Mouse (Mus musculus): Measurements from ENCODE around the gene Slco3a1. TPM values are rescaled to one million over a fixed set of nuclear protein-coding genes. Genes with fewer than 3 reads are reported as not detected.
A peak's percentile ranks its signal among the peaks of the same experiment; 100 is the strongest.

Slco3a1 gene
- total RNA-seq, 2 experiments from 2014 or later, result 23.5 to 24.4 TPM

DNA sequence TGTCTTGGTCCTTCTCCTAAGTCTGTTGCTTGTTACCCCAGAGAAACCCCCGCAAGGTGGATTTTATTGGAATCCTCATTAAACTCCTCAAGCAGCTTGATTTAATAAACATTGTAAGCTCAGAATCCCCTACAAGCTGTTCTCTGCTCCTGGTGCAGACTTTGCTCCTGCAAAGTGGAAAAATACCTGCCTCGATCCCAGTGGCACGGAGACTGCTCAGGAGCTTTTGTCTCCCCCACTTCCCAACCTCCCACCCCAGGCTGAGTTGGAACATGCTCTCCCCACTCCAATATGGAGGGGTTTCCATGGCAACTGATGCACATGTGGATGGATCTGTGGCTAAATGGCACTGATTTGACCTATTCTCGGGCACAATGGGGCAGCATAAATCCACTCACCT lies 268.0 kb downstream of the Slco3a1 start:
- no peak for DNase-seq

GRCm38 (mm10) chr7:74280371-74280770 lies 274.2 kb downstream of the Slco3a1 start:
- no peak for DNase-seq

DNA sequence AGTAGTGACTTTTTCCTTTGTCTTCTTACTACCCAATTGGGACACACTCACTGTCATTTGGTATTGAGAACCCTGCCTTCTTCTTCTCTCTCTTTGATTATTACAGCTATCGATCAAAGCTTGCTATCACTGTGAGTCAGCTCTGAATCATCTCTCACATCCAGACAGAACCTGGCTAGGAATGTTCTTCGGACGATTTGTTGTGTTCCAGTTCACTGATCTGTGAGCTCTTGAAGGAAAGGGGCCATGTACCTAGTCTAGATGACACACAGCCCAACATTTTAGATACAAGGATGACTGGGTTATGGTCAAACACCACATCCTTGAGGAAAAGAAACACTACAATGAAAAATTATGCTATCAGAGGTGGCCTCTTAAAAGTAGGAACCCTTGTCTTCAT lies 275.2 kb downstream of the Slco3a1 start:
- no peak for DNase-seq

GRCm38 (mm10) chr7:74270089-74270394 lies 284.5 kb downstream of the Slco3a1 start:
- DNase-seq, result no peak

DNA sequence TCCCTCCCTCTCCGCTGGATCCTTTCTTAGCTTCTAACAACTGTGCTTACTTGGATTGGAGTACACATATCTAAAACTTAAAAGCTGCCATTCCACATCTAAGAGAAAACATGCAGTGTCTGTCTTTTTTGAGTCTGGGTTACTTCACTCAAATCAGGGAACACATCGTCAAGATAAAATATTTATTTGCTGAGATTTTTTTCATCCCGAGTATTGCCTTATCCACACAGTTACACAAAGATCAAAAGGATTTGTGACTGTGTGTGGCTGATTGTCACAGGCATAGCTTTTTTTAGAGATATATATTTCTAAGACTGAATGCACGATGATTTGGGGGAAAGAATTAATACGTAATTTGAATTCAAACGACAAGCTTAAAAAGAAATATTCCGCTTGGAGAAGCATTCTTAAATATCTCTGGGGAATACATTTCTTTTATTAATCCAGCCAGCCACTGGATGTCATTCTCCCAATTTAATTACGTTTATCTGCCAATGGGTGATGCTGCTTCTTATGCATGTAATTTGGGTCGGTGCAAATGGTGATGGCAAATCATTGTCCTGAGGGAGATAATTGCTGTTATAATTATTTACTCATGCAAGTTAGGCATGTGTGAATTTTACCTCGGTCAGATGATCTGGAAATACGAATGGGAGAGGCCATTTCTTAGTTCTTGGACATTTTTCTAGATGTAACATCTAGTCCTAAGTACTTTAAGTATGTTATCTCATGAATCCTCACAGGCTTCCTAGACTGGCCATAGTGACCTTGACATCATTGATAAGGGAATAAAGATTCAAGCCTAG lies 285.1 kb downstream of the Slco3a1 start:
- no peak for DNase-seq

DNA sequence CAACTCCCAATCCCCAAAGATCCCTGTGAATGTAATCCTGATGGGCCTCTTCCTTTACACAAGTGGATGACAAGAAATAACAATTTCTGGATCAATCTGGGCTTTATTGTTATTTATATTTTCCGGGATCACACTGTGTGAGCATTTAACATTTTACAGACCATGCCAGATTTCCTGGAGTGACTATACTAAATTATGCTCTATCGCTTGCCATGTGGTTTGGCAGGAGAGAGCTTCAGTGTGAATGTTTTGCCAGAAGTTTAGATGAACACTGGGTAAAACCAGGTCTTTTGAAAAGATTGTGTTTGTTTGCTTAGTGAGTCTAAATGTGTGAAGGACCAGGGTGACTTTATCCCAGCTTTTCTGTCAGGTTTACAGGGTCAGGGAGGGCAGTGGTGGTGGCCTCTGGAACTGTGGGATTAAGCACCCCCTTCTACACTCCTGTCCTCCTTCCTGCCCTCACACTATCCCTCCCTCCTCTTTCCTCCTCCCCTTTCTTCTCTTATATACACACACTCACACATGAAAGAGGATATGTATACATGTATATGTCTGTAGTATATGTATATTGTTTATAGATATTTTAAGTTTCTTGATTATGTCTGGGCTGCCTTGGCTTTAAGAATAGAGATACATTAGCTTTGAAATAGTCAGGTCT lies 287.9 kb downstream of the Slco3a1 start:
- DNase-seq, result no peak

GRCm38 (mm10) chr7:74256291-74256690 lies 298.3 kb downstream of the Slco3a1 start:
- DNase-seq, result no peak

DNA sequence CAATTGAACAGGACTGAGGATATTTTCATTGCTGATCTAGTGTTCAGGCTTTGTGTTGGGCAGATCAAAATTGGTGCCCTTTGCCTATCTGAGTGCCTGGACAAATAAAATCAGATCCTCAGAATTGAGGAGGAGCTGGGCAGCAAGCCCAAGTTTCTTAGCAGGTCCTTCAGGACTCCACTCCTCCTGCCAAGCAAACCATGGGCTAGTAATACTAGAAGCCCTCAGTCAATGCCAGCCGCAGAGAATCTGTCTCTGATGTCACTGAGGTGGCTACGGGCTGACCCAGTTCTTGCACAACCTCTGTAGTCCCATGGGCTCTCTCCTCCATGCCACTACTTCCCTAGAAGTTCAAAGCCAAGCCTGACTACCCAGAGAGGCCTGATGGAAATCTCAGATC lies 302.5 kb downstream of the Slco3a1 start:
- DNase-seq, result peak; percentile 34

- DNase-seq, result no peak
Measured at GRCm38 (mm10) chr7:74241236-74241635, 313.3 kb downstream of the Slco3a1 start.

- no peak for DNase-seq
Measured at GRCm38 (mm10) chr7:74240459-74241172, 314.0 kb downstream of the Slco3a1 start.

Small RNA genes lying within 50 kb of the gene (microRNA-seq; reads per million reads assigned to microRNA genes)
- 0 reads per million in 2 experiments for gene Gm27459
